Mouse (Mus musculus) cortical plate, adult 2 months (tissue): ENCODE data around the gene Pax4. TPM values are rescaled to one million over a fixed set of nuclear protein-coding genes. Genes with fewer than 3 reads are reported as not detected.

Experiments used
- H3K27ac ChIP-seq: fragments of 200-500 bp; 2 replicates; pipeline ENCODE4 v1.5.1; 2012; ENCODE audit warnings: low read length, control low read depth, inconsistent platforms; ENCODE audit not compliant: insufficient read depth
- H3K4me1 ChIP-seq: fragments of 200-500 bp; 2 replicates; pipeline ENCODE4 v1.6.1; 2011; ENCODE audit warnings: low read length; ENCODE audit not compliant: control insufficient read depth, insufficient read depth
- H3K4me3 ChIP-seq: fragments of 200-500 bp; 2 replicates; pipeline ENCODE4 v1.5.1; 2011; ENCODE audit warnings: mild to moderate bottlenecking, low read length, control low read depth; ENCODE audit not compliant: insufficient read depth
- CTCF ChIP-seq: fragments of 200-500 bp; IDR thresholded peaks from 2 replicates; pipeline ENCODE4 v1.5.1; 2011; ENCODE audit warnings: mild to moderate bottlenecking, control low read depth, low read length; ENCODE audit not compliant: insufficient read depth; ENCODE audit errors: extremely low read depth
- POLR2A ChIP-seq: fragments of 200-500 bp; IDR thresholded peaks from 2 replicates; pipeline ENCODE4 v1.6.1; 2011; ENCODE audit warnings: mild to moderate bottlenecking, low read length, control low read depth; ENCODE audit not compliant: insufficient read depth; ENCODE audit errors: extremely low read depth
- polyA plus RNA-seq: library from polyadenylated mRNA; depleted of rRNA; stranded (reverse); fragments of >200 nt; gene quantifications from 2 replicates; pipeline ENCODE4 v1.2.3, GENCODE M21; 2012; rRNA removed

Gene Pax4
- polyA plus RNA-seq, 1 experiment, result 0.10 TPM

GRCm38 (mm10) chr6:28410053-28410452, 39.1 kb downstream of the Pax4 start:
- Histone ChIP-seq H3K27ac (no peak overlapping the region), H3K4me3 (no peak overlapping the region), H3K4me1 (no peaks in the 10 kb centered on the region)
- no peak for TF ChIP-seq POLR2A
- no peak for TF ChIP-seq CTCF

GRCm38 (mm10) chr6:28399791-28400190, 49.4 kb downstream of the Pax4 start:
- Histone ChIP-seq H3K27ac (no peak overlapping the region), H3K4me1 (no peaks in the 10 kb centered on the region), H3K4me3 (no peak overlapping the region)
- TF ChIP-seq POLR2A (no peak), CTCF (no peak)

- no peaks in the 10 kb centered on the region for H3K4me1 ChIP-seq
- no peak for TF ChIP-seq POLR2A
- no peak for TF ChIP-seq CTCF
- no peak overlapping the region for H3K27ac ChIP-seq
- no peak overlapping the region for H3K4me3 ChIP-seq
Observed at GRCm38 (mm10) chr6:28398726-28399125, 50.4 kb downstream of the Pax4 start.

GRCm38 (mm10) chr6:28397681-28398203, 51.4 kb downstream of the Pax4 start, which contains the start of gene Zfp800:
Gene Zfp800 (minus strand): TSS chr6:28398005.
- H3K4me1 ChIP-seq, result no peaks in the 10 kb centered on the region
- H3K4me3 ChIP-seq, result peak within 1 kb of the TSS; percentile 41
- H3K27ac ChIP-seq, result no peak within 1 kb of the TSS
- no peak for TF ChIP-seq POLR2A
- TF ChIP-seq CTCF, result no peak

GRCm38 (mm10) chr6:28396853-28397457, 52.2 kb downstream of the Pax4 start:
- H3K4me3 ChIP-seq, result peak overlapping the region; percentile 41
- no peak for TF ChIP-seq POLR2A
- TF ChIP-seq CTCF, result no peak
- no peak overlapping the region for H3K27ac ChIP-seq
- no peaks in the 10 kb centered on the region for H3K4me1 ChIP-seq

- TF ChIP-seq CTCF (no peak), POLR2A (no peak)
- Histone ChIP-seq H3K27ac (no peak overlapping the region), H3K4me3 (no peak overlapping the region), H3K4me1 (no peaks in the 10 kb centered on the region)
Observed at GRCm38 (mm10) chr6:28396051-28396852, 52.9 kb downstream of the Pax4 start.

Other genes starting within 250 kb of the Pax4 start
- gene Zfp800, start 51.3 kb downstream of the Pax4 start, polyA plus RNA-seq, result 6.7 and 8.1 TPM in 2 replicates
- gene Arf5, start 25.8 kb downstream of the Pax4 start, polyA plus RNA-seq, result 414 and 415 TPM in 2 replicates
- gene Fscn3, start 21.6 kb downstream of the Pax4 start, polyA plus RNA-seq, result not detected in 2 replicates
- gene Gcc1, start 21.0 kb downstream of the Pax4 start, polyA plus RNA-seq, result 9.5 and 9.7 TPM in 2 replicates
- gene Snd1, start 25.8 kb upstream of the Pax4 start, polyA plus RNA-seq, result 62.1 and 73.1 TPM in 2 replicates